Mouse (Mus musculus) urinary bladder, adult 18-20 months (tissue): ENCODE results near the gene Dlx1.
A peak's percentile ranks its signal among the peaks of the same experiment; 100 is the strongest.

Experiments
- DNase-seq, 2 experiments: peaks; one replicate each; pipeline ENCODE4 v3.0.0; 2022; ENCODE audit warnings: low spot score in 2 of 2, mixed read lengths in 2 of 2

Gene Dlx1

GRCm38 (mm10) chr2:71546640-71547071 lies 18.7 kb downstream of the Dlx1 start, which contains the start of gene Dlx2:
Dlx2 (minus strand) TSS chr2:71546754.
- no peak for DNase-seq

- DNase-seq, result peak in 1 of 2 experiments; percentile 39
These were observed 19.9 kb downstream of the Dlx1 start for GRCm38 (mm10) chr2:71547829-71548228.

GRCm38 (mm10) chr2:71550330-71550729 lies 22.4 kb downstream of the Dlx1 start:
- DNase-seq, result no peak

GRCm38 (mm10) chr2:71551704-71552103 lies 23.8 kb downstream of the Dlx1 start:
- DNase-seq, result no peak

GRCm38 (mm10) chr2:71556071-71556470 lies 28.2 kb downstream of the Dlx1 start:
- DNase-seq, result no peak

GRCm38 (mm10) chr2:71566466-71566865 lies 38.6 kb downstream of the Dlx1 start:
- no peak for DNase-seq

GRCm38 (mm10) chr2:71573736-71574135 lies 45.8 kb downstream of the Dlx1 start:
- DNase-seq, result no peak

GRCm38 (mm10) chr2:71577059-71577458 lies 49.1 kb downstream of the Dlx1 start:
- DNase-seq, result no peak

- DNase-seq, result peak; percentile 57 to 74
These were observed 52.9 kb downstream of the Dlx1 start for GRCm38 (mm10) chr2:71580632-71581466.

GRCm38 (mm10) chr2:71581488-71581887 lies 53.6 kb downstream of the Dlx1 start:
- no peak for DNase-seq
